Mouse (Mus musculus) megakaryocyte, embryonic 14.5 days (primary cell): ENCODE data around the gene Sp3.

Source experiments
- FLI1 ChIP-seq: IDR thresholded peaks from 2 replicates; pipeline ENCODE4 v1.6.1; 2012; ENCODE audit warnings: low read length, inconsistent platforms, mixed read lengths
- GATA1 ChIP-seq: IDR thresholded peaks from 3 replicates; pipeline ENCODE4 v1.6.1; 2012; ENCODE audit warnings: mixed read lengths, low read length, inconsistent platforms, borderline replicate concordance

- TF ChIP-seq GATA1 = no peak
- TF ChIP-seq FLI1 = no peak
Measured at GRCm38 (mm10) chr2:73029846-73030245, 49.6 kb upstream of the Sp3 start.
